Mouse (Mus musculus) intestine, postnatal 0 days (tissue): ENCODE measurements around the gene Hdac4. TPM values are rescaled to one million over a fixed set of nuclear protein-coding genes. Genes with fewer than 3 reads are reported as not detected.
A peak's percentile ranks its signal among the peaks of the same experiment; 100 is the strongest.

Experiments
- ATAC-seq: fragments of 200-750 bp; cut with Nextera tagmentation; 2 replicates; pipeline ENCODE4 v1.8.0; 2017; ENCODE audit warnings: mild to moderate bottlenecking, moderate TSS enrichment, moderate library complexity
- H3K27ac ChIP-seq: fragments of 300-500 bp; sonication (generic); 2 replicates; pipeline ENCODE4 v1.5.1; 2014; ENCODE audit warnings: mild to moderate bottlenecking, low read depth, low read length, moderate library complexity
- H3K27me3 ChIP-seq: fragments of 300-500 bp; sonication (generic); replicated peaks from 2 replicates; pipeline ENCODE4 v1.6.1; 2014; ENCODE audit warnings: low read length, mixed read lengths; ENCODE audit not compliant: control insufficient read depth, insufficient read depth
- H3K36me3 ChIP-seq: fragments of 300-500 bp; sonication (generic); 2 replicates; pipeline ENCODE4 v1.6.1; 2014; ENCODE audit warnings: mild to moderate bottlenecking, moderate library complexity; ENCODE audit not compliant: control insufficient read depth, insufficient read depth
- H3K4me1 ChIP-seq: fragments of 300-500 bp; sonication (generic); replicated peaks from 2 replicates; pipeline ENCODE4 v1.6.1; 2014; ENCODE audit warnings: antibody characterized with exemption, low read length, mixed read lengths; ENCODE audit not compliant: control insufficient read depth, insufficient read depth
- H3K4me2 ChIP-seq: fragments of 300-500 bp; sonication (generic); replicated peaks from 2 replicates; pipeline ENCODE4 v1.6.1; 2014; ENCODE audit warnings: low read depth, mild to moderate bottlenecking, moderate library complexity
- H3K4me3 ChIP-seq: fragments of 300-500 bp; sonication (generic); 2 replicates; pipeline ENCODE4 v1.5.1; 2014; ENCODE audit warnings: low read depth, low read length
- H3K9ac ChIP-seq: fragments of 300-500 bp; sonication (generic); 2 replicates; pipeline ENCODE4 v1.6.1; 2014; ENCODE audit warnings: mild to moderate bottlenecking, low read depth, low read length
- H3K9me3 ChIP-seq: fragments of 300-500 bp; sonication (generic); 2 replicates; pipeline ENCODE4 v1.6.1; 2016; ENCODE audit warnings: mixed run types; ENCODE audit not compliant: control insufficient read depth
- CTCF ChIP-seq: sonication (generic); IDR thresholded peaks from 2 replicates; pipeline ENCODE4 v1.5.1; 2016; ENCODE audit warnings: low read depth, mild to moderate bottlenecking, control low read depth, antibody characterized with exemption, moderate library complexity
- WGBS: fragments of 180-500 bp; shearing (Covaris S2); extraction: QIAGEN DNeasy Blood & Tissue Kit; methylation state at CpG from one replicate; pipeline ENCODE4 v1.1.7; 2014; 5-methylcytosine and 5-hydroxymethylcytosine counted together
- polyA plus RNA-seq: library from polyadenylated mRNA; unstranded; fragments of >200 nt; fragmentation: Nextera tagmentation; extraction: Ambion mirVana; gene quantifications from 2 replicates; pipeline ENCODE4 v1.2.1, GENCODE M21; 2015

Gene Hdac4
- polyA plus RNA-seq, 1 experiment from 2014 or later = 6.7 TPM

DNA sequence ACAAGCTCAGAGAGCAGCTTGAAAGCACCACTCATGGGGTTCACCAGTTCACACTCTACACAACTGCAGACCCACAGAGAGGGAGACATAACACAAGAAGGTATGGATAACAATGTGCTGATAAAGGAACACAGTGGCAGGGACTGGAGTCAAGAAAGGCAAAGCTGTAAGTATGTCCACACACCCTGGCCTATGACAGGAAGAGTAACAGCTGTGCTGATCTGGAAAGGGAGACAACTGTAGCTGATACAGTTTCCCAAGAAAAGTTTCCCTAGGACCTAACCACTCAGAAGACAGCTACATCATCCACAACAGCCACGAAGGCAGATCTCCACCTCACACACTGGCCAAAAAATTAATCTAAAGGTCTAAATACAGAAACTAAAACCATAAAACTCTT, 68.1 kb downstream of the Hdac4 start:
- WGBS = 74% methylated on average over 1 of the region's 1 CpGs
- no peak overlapping the region for H3K4me3 ChIP-seq
- H3K27ac ChIP-seq = no peak overlapping the region
- no peak for ATAC-seq
- H3K27me3 ChIP-seq = no peaks in the 10 kb centered on the region
- H3K4me2 ChIP-seq = no peak overlapping the region
- no peak for TF ChIP-seq CTCF
- no peaks in the 10 kb centered on the region for H3K9me3 ChIP-seq
- no peaks in the 10 kb centered on the region for H3K36me3 ChIP-seq
- H3K4me1 ChIP-seq = no peaks in the 10 kb centered on the region; the same call in 1 of the 2 replicates
- H3K9ac ChIP-seq = no peak overlapping the region

DNA sequence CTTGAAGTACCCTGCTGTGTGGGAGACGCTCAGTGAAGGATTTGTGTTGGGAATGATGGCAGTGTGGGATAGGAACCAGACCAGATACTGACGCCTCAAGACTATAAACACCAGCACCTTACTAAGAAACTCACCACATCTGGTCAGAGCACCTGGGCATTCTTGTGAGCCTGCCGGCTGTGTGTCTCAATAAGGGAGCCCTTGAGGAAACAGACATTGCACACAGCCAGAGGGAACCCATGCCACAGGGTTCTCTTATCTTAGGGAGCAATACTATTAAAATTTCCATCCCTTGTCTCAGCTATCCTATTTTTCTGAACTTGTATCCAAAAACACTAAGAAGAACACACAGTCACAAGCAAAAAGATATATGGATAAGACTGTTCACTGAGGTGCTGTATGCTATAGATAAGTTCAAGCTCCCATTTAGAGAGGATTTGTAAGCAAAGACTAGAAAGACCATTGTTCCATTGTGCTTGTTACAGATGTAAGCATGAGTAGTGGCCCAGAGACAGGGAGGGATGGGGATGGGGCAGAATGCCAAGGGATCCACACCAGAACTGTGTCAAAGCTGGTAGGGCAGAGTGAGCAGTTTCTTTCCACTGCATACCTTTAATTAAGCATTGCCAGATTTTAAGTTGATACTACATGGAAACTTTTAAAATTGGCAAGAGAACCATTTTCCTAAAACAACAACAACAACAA, 70.8 kb downstream of the Hdac4 start:
- H3K9ac ChIP-seq = no peak overlapping the region
- no peaks in the 10 kb centered on the region for H3K36me3 ChIP-seq
- H3K4me3 ChIP-seq = no peak overlapping the region
- H3K27ac ChIP-seq = no peak overlapping the region
- no peak for TF ChIP-seq CTCF
- 73% methylated on average over 3 of the region's 3 CpGs for WGBS
- H3K9me3 ChIP-seq = no peaks in the 10 kb centered on the region
- no peak for ATAC-seq
- H3K4me2 ChIP-seq = no peak overlapping the region
- no peaks in the 10 kb centered on the region for H3K27me3 ChIP-seq
- H3K4me1 ChIP-seq = no peaks in the 10 kb centered on the region

- Histone ChIP-seq H3K9ac (no peak overlapping the region), H3K4me1 (0 out of 2 replicates have a peak, but pooled peaks cover 4% of the 10 kb centered on the region), H3K27ac (no peak overlapping the region), H3K9me3 (no peaks in the 10 kb centered on the region), H3K27me3 (no peaks in the 10 kb centered on the region), H3K36me3 (no peaks in the 10 kb centered on the region), H3K4me2 (no peak overlapping the region), H3K4me3 (no peak overlapping the region)
- ATAC-seq = no peak
- WGBS = 36% methylated on average over 5 of the region's 5 CpGs
- no peak for TF ChIP-seq CTCF
These were observed 76.2 kb downstream of the Hdac4 start for GRCm38 (mm10) chr1:92119303-92119702.

DNA sequence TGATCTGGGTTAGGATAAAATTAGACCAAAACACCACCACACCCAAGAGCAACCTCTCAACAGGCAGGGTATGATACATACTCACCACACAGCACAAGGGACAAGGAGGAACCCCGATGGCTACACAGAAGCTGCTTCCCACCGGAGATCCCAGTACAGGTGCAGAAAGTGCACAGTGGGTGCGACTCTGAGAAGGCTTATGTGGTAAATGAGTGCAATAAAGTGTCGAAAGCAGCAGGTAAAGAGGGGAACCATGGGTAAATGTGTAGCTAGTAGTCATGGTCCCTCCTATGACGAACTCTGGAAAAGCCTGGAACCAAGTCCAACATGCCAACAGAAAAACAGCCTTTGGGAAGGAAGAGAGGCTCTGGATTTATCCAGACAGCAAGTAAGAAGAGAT, 77.9 kb downstream of the Hdac4 start:
- Histone ChIP-seq H3K4me3 (no peak overlapping the region), H3K27me3 (no peaks in the 10 kb centered on the region), H3K36me3 (no peaks in the 10 kb centered on the region), H3K4me1 (0 out of 2 replicates have a peak, but pooled peaks cover 6% of the 10 kb centered on the region), H3K4me2 (0 out of 2 replicates have a peak overlapping the region, but pooled peaks have one; percentile 17), H3K27ac (no peak overlapping the region), H3K9ac (no peak overlapping the region), H3K9me3 (no peaks in the 10 kb centered on the region)
- TF ChIP-seq CTCF = no peak
- WGBS = 38% methylated on average over 5 of the region's 5 CpGs
- peak; percentile 69 for ATAC-seq

DNA sequence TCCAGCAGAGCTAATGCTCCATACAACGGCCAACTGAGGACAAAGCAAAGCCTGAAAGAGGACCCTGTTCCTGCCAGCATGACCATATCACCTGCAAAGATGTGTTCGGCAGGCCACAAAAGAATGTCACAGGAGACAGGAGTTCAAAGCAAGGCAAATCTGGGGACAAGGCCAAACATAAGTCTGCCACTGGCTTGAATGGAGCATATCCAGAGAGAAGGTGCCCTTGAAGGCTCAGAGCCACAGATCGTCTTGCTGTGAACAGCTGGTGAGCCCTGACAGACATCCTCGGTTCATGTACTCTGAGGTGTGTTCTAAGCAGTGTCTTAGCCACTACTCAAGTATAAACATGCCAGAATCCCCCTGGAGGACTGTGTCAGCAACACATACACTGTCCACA, 79.3 kb downstream of the Hdac4 start:
- WGBS = 86% methylated on average over 4 of the region's 4 CpGs
- no peak for ATAC-seq
- no peak overlapping the region for H3K4me2 ChIP-seq
- no peak overlapping the region for H3K27ac ChIP-seq
- H3K27me3 ChIP-seq = no peaks in the 10 kb centered on the region
- no peak overlapping the region for H3K9ac ChIP-seq
- H3K9me3 ChIP-seq = no peaks in the 10 kb centered on the region
- 0 out of 2 replicates have a peak, but pooled peaks cover 10% of the 10 kb centered on the region for H3K4me1 ChIP-seq
- no peaks in the 10 kb centered on the region for H3K36me3 ChIP-seq
- TF ChIP-seq CTCF = no peak
- no peak overlapping the region for H3K4me3 ChIP-seq

DNA sequence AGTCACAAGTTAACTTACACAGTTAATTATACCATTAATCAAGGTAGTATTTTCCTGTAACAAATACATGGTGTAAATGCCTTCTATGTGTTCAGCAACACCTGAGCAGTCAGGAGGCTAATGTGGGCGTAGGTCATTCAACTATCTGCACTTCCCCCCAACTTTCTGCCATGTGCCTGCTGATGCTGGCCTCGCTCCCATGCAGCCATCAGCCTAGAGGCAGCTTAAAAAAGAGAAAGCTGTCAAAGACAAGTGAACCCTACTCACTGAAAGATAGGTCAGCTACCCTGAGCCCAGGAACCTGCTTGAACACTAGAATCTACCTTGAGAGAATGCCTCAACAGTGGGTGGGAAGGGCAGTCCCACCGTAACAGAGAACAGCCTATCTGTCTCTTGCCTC, 81.4 kb downstream of the Hdac4 start:
- no peak overlapping the region for H3K9ac ChIP-seq
- peak overlapping the region; percentile 50 for H3K27ac ChIP-seq
- no peaks in the 10 kb centered on the region for H3K9me3 ChIP-seq
- no peaks in the 10 kb centered on the region for H3K27me3 ChIP-seq
- no peaks in the 10 kb centered on the region for H3K36me3 ChIP-seq
- H3K4me1 ChIP-seq = 0 out of 2 replicates have a peak, but pooled peaks cover 10% of the 10 kb centered on the region
- H3K4me2 ChIP-seq = no peak overlapping the region
- no peak for TF ChIP-seq CTCF
- ATAC-seq = peak; percentile 39
- 71% methylated on average over 3 of the region's 3 CpGs for WGBS
- no peak overlapping the region for H3K4me3 ChIP-seq
